Mouse (Mus musculus) adrenal gland, postnatal 14 days (tissue): Measurements from ENCODE around the gene Umad1. TPM values are rescaled to one million over a fixed set of nuclear protein-coding genes. Genes with fewer than 3 reads are reported as not detected.

Experiments
- DNase-seq: peaks from one replicate; pipeline ENCODE4 v3.0.0; 2021; ENCODE audit warnings: mixed read lengths
- total RNA-seq: library from RNA; stranded (reverse); gene quantifications from 2 replicates; pipeline ENCODE4 v1.2.3, GENCODE M21; 2021

Umad1 gene
- total RNA-seq, 1 experiment from 2014 or later, result 14.5 TPM

GRCm38 (mm10) chr6:8474316-8474715, 215.2 kb downstream of the Umad1 start:
- DNase-seq, result no peak

GRCm38 (mm10) chr6:8474820-8475219, 215.7 kb downstream of the Umad1 start:
- DNase-seq, result no peak

- DNase-seq, result no peak
Measured at GRCm38 (mm10) chr6:8479176-8479575, 220.1 kb downstream of the Umad1 start.

- no peak for DNase-seq
Measured at GRCm38 (mm10) chr6:8484437-8485275, 225.6 kb downstream of the Umad1 start.

- DNase-seq, result no peak
Measured at GRCm38 (mm10) chr6:8485414-8486175, 226.5 kb downstream of the Umad1 start.

- no peak for DNase-seq
Measured at GRCm38 (mm10) chr6:8486391-8487043, 227.4 kb downstream of the Umad1 start.

- no peak for DNase-seq
Measured at GRCm38 (mm10) chr6:8487044-8487853, 228.2 kb downstream of the Umad1 start.

GRCm38 (mm10) chr6:8488249-8488648, 229.2 kb downstream of the Umad1 start:
- DNase-seq, result no peak

- no peak for DNase-seq
Measured at GRCm38 (mm10) chr6:8489266-8489665, 230.2 kb downstream of the Umad1 start.

- no peak for DNase-seq
Measured at GRCm38 (mm10) chr6:8489938-8490585, 231.0 kb downstream of the Umad1 start.

- DNase-seq, result no peak
Measured at GRCm38 (mm10) chr6:8492248-8492647, 233.2 kb downstream of the Umad1 start.

GRCm38 (mm10) chr6:8495109-8495826, 236.2 kb downstream of the Umad1 start:
- DNase-seq, result no peak

- no peak for DNase-seq
Measured at GRCm38 (mm10) chr6:8495827-8496222, 236.7 kb downstream of the Umad1 start.

GRCm38 (mm10) chr6:8497234-8497867, 238.3 kb downstream of the Umad1 start:
- no peak for DNase-seq

- no peak for DNase-seq
Measured at GRCm38 (mm10) chr6:8497868-8498257, 238.8 kb downstream of the Umad1 start.

GRCm38 (mm10) chr6:8498961-8499360, 239.9 kb downstream of the Umad1 start:
- DNase-seq, result no peak

- DNase-seq, result no peak
Measured at GRCm38 (mm10) chr6:8503953-8504352, 244.9 kb downstream of the Umad1 start.

GRCm38 (mm10) chr6:8504521-8505228, 245.6 kb downstream of the Umad1 start:
- no peak for DNase-seq

- no peak for DNase-seq
Measured at GRCm38 (mm10) chr6:8506631-8507030, 247.5 kb downstream of the Umad1 start.
